Mouse (Mus musculus) hindbrain, embryonic 13.5 days (tissue): Measurements from ENCODE around the gene Prpf38b. TPM values are rescaled to one million over a fixed set of nuclear protein-coding genes. Genes with fewer than 3 reads are reported as not detected.

Experiments used
- ATAC-seq: fragments of 200-750 bp; cut with Nextera tagmentation; 2 replicates; pipeline ENCODE4 v1.8.0; 2017; ENCODE audit warnings: moderate TSS enrichment; ENCODE audit not compliant: low FRiP score
- H3K27ac ChIP-seq: fragments of 300-500 bp; sonication (generic); 2 replicates; pipeline ENCODE4 v1.5.1; 2015; ENCODE audit warnings: inconsistent platforms, mild to moderate bottlenecking, moderate library complexity
- H3K27me3 ChIP-seq: fragments of 300-500 bp; sonication (generic); 2 replicates; pipeline ENCODE4 v1.6.1; 2015; ENCODE audit warnings: mild to moderate bottlenecking, inconsistent platforms
- H3K36me3 ChIP-seq: fragments of 300-500 bp; sonication (generic); 2 replicates; pipeline ENCODE4 v1.6.1; 2015; ENCODE audit warnings: mild to moderate bottlenecking, inconsistent platforms
- H3K4me1 ChIP-seq: fragments of 300-500 bp; sonication (generic); replicated peaks from 2 replicates; pipeline ENCODE4 v1.6.1; 2015; ENCODE audit warnings: inconsistent platforms
- H3K4me2 ChIP-seq: fragments of 300-500 bp; sonication (generic); 2 replicates; pipeline ENCODE4 v1.6.1; 2015; ENCODE audit warnings: inconsistent platforms, mild to moderate bottlenecking, moderate library complexity
- H3K4me3 ChIP-seq: fragments of 300-500 bp; sonication (generic); 2 replicates; pipeline ENCODE4 v1.5.1; 2015; ENCODE audit warnings: mild to moderate bottlenecking, inconsistent platforms
- H3K9ac ChIP-seq: fragments of 300-500 bp; sonication (generic); 2 replicates; pipeline ENCODE4 v1.6.1; 2015; ENCODE audit warnings: mild to moderate bottlenecking, inconsistent platforms
- H3K9me3 ChIP-seq: fragments of 300-500 bp; sonication (generic); 2 replicates; pipeline ENCODE4 v1.6.1; 2016; ENCODE audit warnings: inconsistent platforms
- WGBS: fragments of 180-500 bp; shearing (Covaris S2); methylation state at CpG from one replicate; pipeline ENCODE4 v1.1.7; 2015; 5-methylcytosine and 5-hydroxymethylcytosine counted together
- polyA plus RNA-seq: library from polyadenylated mRNA; unstranded; fragments of >200 nt; fragmentation: Nextera tagmentation; extraction: Ambion mirVana; gene quantifications from 2 replicates; pipeline ENCODE4 v1.2.1, GENCODE M21; 2015

Prpf38b gene
- polyA plus RNA-seq, 1 experiment from 2014 or later, result 67.6 TPM

DNA sequence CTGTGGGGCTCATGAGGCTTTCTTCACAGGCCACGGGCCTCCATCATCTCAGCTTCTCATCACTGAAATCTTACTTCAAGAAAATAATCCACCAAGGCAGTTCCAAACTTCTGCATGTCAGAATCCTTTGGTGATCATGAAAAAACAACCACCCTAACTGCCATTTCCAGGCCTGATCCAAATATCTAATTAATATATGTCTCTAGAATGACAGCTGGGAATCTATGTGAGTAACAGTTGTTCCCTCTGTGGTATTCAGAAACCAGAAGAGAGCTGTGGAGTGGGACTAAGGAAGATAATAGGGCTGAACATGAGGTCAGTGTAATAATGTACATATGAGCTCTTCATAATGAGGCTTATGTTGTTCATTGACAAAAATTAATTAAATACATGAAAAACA is 58.3 kb downstream of the Prpf38b start:
- Histone ChIP-seq H3K9ac (no peak overlapping the region), H3K27ac (no peak overlapping the region), H3K4me2 (no peak overlapping the region), H3K9me3 (no peaks in the 10 kb centered on the region), H3K4me3 (no peak overlapping the region), H3K36me3 (no peaks in the 10 kb centered on the region), H3K4me1 (peaks cover 35% of the 10 kb centered on the region), H3K27me3 (no peaks in the 10 kb centered on the region)
- ATAC-seq, result no peak
- 72% methylated on average over 1 of the region's 1 CpGs for WGBS

Other genes with a start within 250 kb of the Prpf38b start
- 24.4 and 26.8 TPM in 2 replicates for gene Gpsm2, start 189.4 kb downstream of the Prpf38b start, polyA plus RNA-seq
- gene Aknad1, start 172.1 kb downstream of the Prpf38b start, polyA plus RNA-seq, result 0.16 TPM in 1 of 2 replicates, not detected in the other
- gene Stxbp3, start 71.2 kb downstream of the Prpf38b start, polyA plus RNA-seq, result 15.5 and 16.7 TPM in 2 replicates
- 0.09 TPM in 1 of 2 replicates, not detected in the other for gene Fndc7, start 21.7 kb downstream of the Prpf38b start, polyA plus RNA-seq
- gene Henmt1, start 28.1 kb upstream of the Prpf38b start, polyA plus RNA-seq, result 1.4 and 2.4 TPM in 2 replicates
- gene Gm9857, start 28.7 kb upstream of the Prpf38b start, polyA plus RNA-seq, result not detected in 2 replicates
- gene Fam102b, start 115.9 kb upstream of the Prpf38b start, polyA plus RNA-seq, result 10.0 and 10.1 TPM in 2 replicates
- not detected in 2 replicates for gene Slc25a54, start 168.7 kb upstream of the Prpf38b start, polyA plus RNA-seq
- gene Slc25a24, start 211.4 kb upstream of the Prpf38b start, polyA plus RNA-seq, result 7.5 and 9.0 TPM in 2 replicates